Mouse (Mus musculus) embryonic facial prominence, embryonic 13.5 days (tissue): Measurements from ENCODE around the gene Iqch. TPM values are rescaled to one million over a fixed set of nuclear protein-coding genes. Genes with fewer than 3 reads are reported as not detected.

Source experiments
- ATAC-seq: fragments of 200-750 bp; cut with Nextera tagmentation; 2 replicates; pipeline ENCODE4 v1.8.0; 2017; ENCODE audit warnings: low read depth; ENCODE audit not compliant: insufficient number of reproducible peaks, insufficient read depth, low FRiP score, low TSS enrichment
- H3K27ac ChIP-seq: fragments of 300-500 bp; sonication (generic); 2 replicates; pipeline ENCODE4 v1.5.1; 2015; ENCODE audit warnings: moderate library complexity, mild to moderate bottlenecking, inconsistent platforms
- H3K27me3 ChIP-seq: fragments of 300-500 bp; sonication (generic); 2 replicates; pipeline ENCODE4 v1.6.1; 2015; ENCODE audit warnings: mild to moderate bottlenecking, inconsistent platforms
- H3K36me3 ChIP-seq: fragments of 300-500 bp; sonication (generic); 2 replicates; pipeline ENCODE4 v1.6.1; 2015; ENCODE audit warnings: mild to moderate bottlenecking, inconsistent platforms
- H3K4me1 ChIP-seq: fragments of 300-500 bp; sonication (generic); 2 replicates; pipeline ENCODE4 v1.6.1; 2015; ENCODE audit warnings: inconsistent platforms
- H3K4me2 ChIP-seq: fragments of 300-500 bp; sonication (generic); 2 replicates; pipeline ENCODE4 v1.6.1; 2015; ENCODE audit warnings: moderate library complexity, mild to moderate bottlenecking, inconsistent platforms
- H3K4me3 ChIP-seq: fragments of 300-500 bp; sonication (generic); 2 replicates; pipeline ENCODE4 v1.5.1; 2015; ENCODE audit warnings: mild to moderate bottlenecking, inconsistent platforms
- H3K9ac ChIP-seq: fragments of 300-500 bp; sonication (generic); 2 replicates; pipeline ENCODE4 v1.6.1; 2015; ENCODE audit warnings: mild to moderate bottlenecking, inconsistent platforms
- H3K9me3 ChIP-seq: fragments of 300-500 bp; sonication (generic); 2 replicates; pipeline ENCODE4 v1.6.1; 2016; ENCODE audit warnings: inconsistent platforms
- WGBS: fragments of 180-500 bp; shearing (Covaris S2); methylation state at CpG from one replicate; pipeline ENCODE4 v1.1.7; 2015; ENCODE audit warnings: mixed read lengths; 5-methylcytosine and 5-hydroxymethylcytosine counted together
- polyA plus RNA-seq: library from polyadenylated mRNA; unstranded; fragments of >200 nt; fragmentation: Nextera tagmentation; extraction: Ambion mirVana; gene quantifications from 2 replicates; pipeline ENCODE4 v1.2.1, GENCODE M21; 2015

Iqch gene
- polyA plus RNA-seq, 1 experiment from 2014 or later: not detected

DNA sequence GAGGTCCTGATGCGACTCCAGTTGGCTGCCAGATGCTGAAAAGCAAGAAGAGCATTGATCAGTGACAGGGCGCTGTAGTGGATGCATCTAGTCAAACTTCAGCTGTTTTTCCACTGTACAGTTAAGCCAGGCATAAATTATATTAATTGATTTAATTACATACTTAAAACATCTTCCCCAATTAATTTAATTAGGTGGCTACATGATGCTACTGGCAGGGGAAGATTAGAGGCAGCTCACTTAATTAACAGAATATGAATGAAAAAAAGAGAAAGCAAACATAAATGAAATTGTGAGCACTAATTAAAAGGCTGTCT, 78.4 kb downstream of the Iqch start:
- H3K9me3 ChIP-seq: no peaks in the 10 kb centered on the region
- H3K4me1 ChIP-seq: 0 out of 2 replicates have a peak, but pooled peaks cover 4% of the 10 kb centered on the region
- no peak overlapping the region for H3K4me3 ChIP-seq
- H3K9ac ChIP-seq: no peak overlapping the region
- 63% methylated on average over 2 of the region's 2 CpGs for WGBS
- ATAC-seq: no peak
- no peak overlapping the region for H3K27ac ChIP-seq
- H3K36me3 ChIP-seq: no peaks in the 10 kb centered on the region
- 0 out of 2 replicates have a peak, but pooled peaks cover 4% of the 10 kb centered on the region for H3K27me3 ChIP-seq
- no peak overlapping the region for H3K4me2 ChIP-seq

DNA sequence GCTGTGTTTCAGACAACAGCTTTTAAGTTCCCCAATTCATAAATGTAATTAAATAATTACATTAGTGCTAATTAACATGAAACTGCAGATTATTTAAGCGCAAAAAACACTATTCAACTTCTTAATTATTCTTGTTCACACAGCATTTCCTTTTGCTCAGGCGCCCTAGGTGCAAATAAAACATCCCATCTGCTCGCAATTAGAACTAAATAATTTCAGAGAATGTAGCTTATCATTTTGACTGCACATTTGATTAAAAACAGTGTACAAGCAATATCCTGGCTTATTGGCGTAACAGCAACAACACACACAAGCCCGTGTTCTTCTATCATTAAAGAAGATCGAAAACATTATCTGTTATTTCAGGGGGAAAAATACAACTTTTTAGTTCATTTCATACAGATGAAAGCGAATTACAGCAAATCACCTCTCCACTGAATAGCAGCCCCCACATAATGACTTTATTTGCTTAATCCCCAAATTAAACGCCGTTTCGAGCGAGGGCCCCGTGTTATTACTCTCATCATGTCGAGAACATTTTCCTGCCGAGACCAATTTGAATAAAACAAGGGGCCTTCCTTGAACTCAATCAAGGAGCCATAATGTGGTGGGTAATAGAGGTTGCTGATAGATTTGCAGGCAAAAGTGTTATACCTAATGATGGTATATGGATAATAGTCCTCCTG, 78.9 kb downstream of the Iqch start:
- Histone ChIP-seq H3K9ac (no peak overlapping the region), H3K27ac (no peak overlapping the region), H3K9me3 (no peaks in the 10 kb centered on the region), H3K4me3 (no peak overlapping the region), H3K4me1 (0 out of 2 replicates have a peak, but pooled peaks cover 4% of the 10 kb centered on the region), H3K27me3 (0 out of 2 replicates have a peak, but pooled peaks cover 4% of the 10 kb centered on the region), H3K4me2 (no peak overlapping the region), H3K36me3 (no peaks in the 10 kb centered on the region)
- WGBS: 61% methylated on average over 14 of the region's 14 CpGs
- no peak for ATAC-seq

DNA sequence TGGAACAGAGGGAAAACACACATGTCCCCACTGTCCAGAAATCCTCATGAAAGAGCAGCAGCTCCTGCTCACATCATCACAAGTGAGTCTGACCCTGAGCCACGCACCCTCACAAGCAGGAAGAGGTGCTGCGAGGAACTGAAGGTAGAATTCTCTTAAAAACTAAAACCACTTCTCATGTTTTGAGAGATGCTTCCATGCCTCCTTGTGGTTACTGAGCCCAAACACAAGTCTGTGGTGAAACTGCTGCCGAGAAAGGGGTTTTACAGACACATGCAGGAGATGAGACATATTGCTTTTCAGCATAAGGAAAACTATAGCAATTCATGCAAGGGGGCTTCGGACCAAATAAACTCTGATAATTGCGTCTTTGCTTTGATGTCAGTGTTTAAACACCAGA, 89.4 kb downstream of the Iqch start:
- H3K36me3 ChIP-seq: no peaks in the 10 kb centered on the region
- no peak overlapping the region for H3K9ac ChIP-seq
- no peak for ATAC-seq
- H3K27me3 ChIP-seq: 0 out of 2 replicates have a peak, but pooled peaks cover 4% of the 10 kb centered on the region
- no peak overlapping the region for H3K4me3 ChIP-seq
- no peak overlapping the region for H3K4me2 ChIP-seq
- H3K9me3 ChIP-seq: no peaks in the 10 kb centered on the region
- no peak overlapping the region for H3K27ac ChIP-seq
- 60% methylated on average over 5 of the region's 5 CpGs for WGBS
- H3K4me1 ChIP-seq: no peaks in the 10 kb centered on the region

DNA sequence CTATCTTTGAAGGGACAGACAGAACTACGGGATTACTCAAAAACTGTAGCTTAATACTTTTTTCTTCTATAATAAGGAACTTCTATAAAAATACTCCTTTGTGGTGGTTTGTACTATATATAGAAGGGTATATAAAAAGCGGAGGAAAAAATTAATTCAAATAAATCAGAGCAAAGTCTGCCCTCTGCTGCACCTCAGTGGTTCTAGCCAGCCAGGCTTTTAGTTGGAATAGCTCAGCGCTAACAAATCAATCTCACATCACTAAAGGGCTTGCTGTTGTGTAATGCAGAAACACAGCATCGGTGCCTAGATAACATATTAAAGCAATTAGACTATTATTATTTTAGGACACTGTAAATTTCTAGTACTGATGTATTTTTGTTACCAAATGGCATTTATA, 91.3 kb downstream of the Iqch start:
- no peak for ATAC-seq
- Histone ChIP-seq H3K4me3 (no peak overlapping the region), H3K9me3 (no peaks in the 10 kb centered on the region), H3K9ac (no peak overlapping the region), H3K36me3 (no peaks in the 10 kb centered on the region), H3K27me3 (peaks cover 17% of the 10 kb centered on the region), H3K4me1 (no peaks in the 10 kb centered on the region), H3K4me2 (no peak overlapping the region), H3K27ac (no peak overlapping the region)
- 81% methylated on average over 4 of the region's 4 CpGs for WGBS

DNA sequence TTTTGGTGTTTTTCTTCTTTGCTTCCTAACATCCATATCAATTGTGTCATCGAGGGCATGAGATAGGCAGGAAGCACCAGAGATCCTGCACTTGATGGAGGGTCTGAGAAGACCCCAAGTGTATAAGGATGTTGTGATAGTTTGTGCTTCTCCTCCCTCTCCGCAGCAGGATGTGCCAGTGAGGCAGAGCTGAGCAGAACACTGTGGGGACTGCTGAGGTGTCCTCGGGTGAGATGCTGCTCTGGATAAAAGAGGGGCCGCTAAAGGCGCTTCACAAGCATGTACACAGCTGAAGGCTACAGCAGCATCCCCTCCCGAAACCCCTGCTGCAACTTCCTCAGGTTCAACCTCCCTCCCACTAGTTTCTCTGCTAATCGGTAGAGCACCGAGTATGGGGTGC, 95.2 kb downstream of the Iqch start:
- H3K4me2 ChIP-seq: no peak overlapping the region
- H3K9me3 ChIP-seq: no peaks in the 10 kb centered on the region
- no peak for ATAC-seq
- H3K4me3 ChIP-seq: no peak overlapping the region
- no peaks in the 10 kb centered on the region for H3K36me3 ChIP-seq
- H3K4me1 ChIP-seq: no peaks in the 10 kb centered on the region
- no peak overlapping the region for H3K27ac ChIP-seq
- H3K27me3 ChIP-seq: peaks cover 22% of the 10 kb centered on the region
- 64% methylated on average over 8 of the region's 8 CpGs for WGBS
- no peak overlapping the region for H3K9ac ChIP-seq

DNA sequence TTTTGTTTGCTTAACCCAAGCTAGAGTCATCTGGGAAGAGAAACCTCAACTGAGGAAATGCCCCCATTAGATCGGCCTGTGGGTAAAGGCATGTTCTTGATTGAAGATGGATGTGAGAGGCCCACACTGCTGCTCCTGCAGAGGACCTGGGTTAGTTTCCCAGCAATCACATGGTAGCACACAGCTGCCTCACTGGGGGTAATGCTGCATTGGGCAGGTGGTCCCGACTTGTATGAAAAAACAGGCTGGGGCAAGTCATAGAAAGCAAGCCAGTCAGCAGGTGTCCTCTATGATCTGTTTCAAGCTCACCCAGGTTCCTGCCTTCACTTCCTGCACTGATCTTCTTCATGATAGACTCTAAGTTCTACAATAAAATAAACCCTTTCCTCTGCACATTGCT, 98.4 kb downstream of the Iqch start:
- WGBS: 47% methylated on average over 2 of the region's 2 CpGs
- Histone ChIP-seq H3K4me3 (no peak overlapping the region), H3K4me2 (no peak overlapping the region), H3K9me3 (no peaks in the 10 kb centered on the region), H3K9ac (no peak overlapping the region), H3K36me3 (no peaks in the 10 kb centered on the region), H3K27ac (no peak overlapping the region), H3K4me1 (no peaks in the 10 kb centered on the region), H3K27me3 (peaks cover 19% of the 10 kb centered on the region)
- no peak for ATAC-seq

DNA sequence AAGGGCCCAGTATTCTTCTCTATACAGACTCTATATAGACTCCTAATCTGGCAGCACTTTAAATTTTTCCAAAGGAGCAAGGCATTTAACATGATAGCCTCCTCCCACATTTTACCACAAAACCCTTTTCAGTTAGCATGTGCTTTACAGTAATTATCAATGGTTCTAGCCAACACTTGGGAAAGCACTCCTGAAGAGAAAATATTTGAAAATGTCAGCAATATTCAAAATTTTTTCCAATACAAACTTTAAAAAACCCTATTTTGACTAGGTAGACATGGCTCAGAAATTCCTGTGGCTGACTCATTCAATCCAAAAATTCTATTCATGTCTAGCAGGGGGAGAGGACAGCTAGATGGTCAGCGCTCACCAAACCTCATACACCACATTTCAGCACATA, 100.8 kb downstream of the Iqch start:
- H3K4me1 ChIP-seq: no peaks in the 10 kb centered on the region
- H3K9ac ChIP-seq: no peak overlapping the region
- 87% methylated on average over 1 of the region's 1 CpGs for WGBS
- H3K4me3 ChIP-seq: no peak overlapping the region
- ATAC-seq: no peak
- H3K9me3 ChIP-seq: no peaks in the 10 kb centered on the region
- H3K4me2 ChIP-seq: no peak overlapping the region
- H3K36me3 ChIP-seq: no peaks in the 10 kb centered on the region
- H3K27me3 ChIP-seq: peaks cover 8% of the 10 kb centered on the region
- H3K27ac ChIP-seq: no peak overlapping the region

DNA sequence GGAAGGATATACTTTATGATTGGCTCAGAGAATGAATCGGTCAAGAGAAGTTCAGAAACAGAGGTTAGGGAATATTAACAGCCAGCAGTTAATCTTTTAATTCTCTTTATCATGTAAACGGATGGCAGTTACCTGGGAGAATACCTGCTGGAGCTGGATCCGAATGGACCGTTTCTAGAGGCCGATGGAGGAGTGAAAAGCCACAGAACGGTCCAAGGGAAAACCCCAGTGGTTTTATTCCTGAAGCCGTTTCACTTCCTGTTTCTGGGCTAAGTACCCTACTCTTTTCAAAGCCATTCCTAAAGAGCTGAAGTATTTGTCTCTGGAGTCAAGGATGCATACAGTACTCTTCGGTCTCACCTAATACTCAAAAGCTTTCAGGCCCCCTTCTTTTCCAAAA, 102.4 kb downstream of the Iqch start:
- H3K4me1 ChIP-seq: no peaks in the 10 kb centered on the region
- H3K9ac ChIP-seq: no peak overlapping the region
- no peaks in the 10 kb centered on the region for H3K36me3 ChIP-seq
- no peaks in the 10 kb centered on the region for H3K9me3 ChIP-seq
- no peak overlapping the region for H3K4me2 ChIP-seq
- ATAC-seq: no peak
- H3K4me3 ChIP-seq: no peak overlapping the region
- no peak overlapping the region for H3K27ac ChIP-seq
- peaks cover 10% of the 10 kb centered on the region for H3K27me3 ChIP-seq
- WGBS: 78% methylated on average over 8 of the region's 8 CpGs

DNA sequence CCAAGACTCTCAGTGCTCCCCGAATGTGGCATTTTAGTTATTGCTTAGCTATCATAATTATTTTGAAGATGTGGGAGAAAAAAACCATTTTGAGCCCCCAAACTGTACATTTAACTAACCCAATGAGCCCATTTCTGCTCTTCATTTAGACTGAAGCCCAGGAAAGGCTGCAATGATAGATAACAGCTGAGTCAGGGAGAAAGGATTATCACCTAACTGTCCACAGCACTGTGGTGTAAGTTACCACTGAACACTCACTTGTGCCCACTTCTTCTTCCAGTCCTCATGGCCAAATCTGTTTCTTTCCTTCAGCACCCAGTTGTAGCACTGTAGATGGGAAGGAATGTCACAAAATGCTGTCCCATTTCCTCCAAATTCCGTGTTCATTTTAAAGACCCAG, 106.5 kb downstream of the Iqch start:
- Histone ChIP-seq H3K36me3 (no peaks in the 10 kb centered on the region), H3K9me3 (no peaks in the 10 kb centered on the region), H3K4me1 (peaks cover 3% of the 10 kb centered on the region; the same call in 1 of the 2 replicates), H3K27me3 (peaks cover 7% of the 10 kb centered on the region), H3K27ac (no peak overlapping the region), H3K4me3 (no peak overlapping the region), H3K9ac (no peak overlapping the region), H3K4me2 (no peak overlapping the region)
- ATAC-seq: no peak
- 83% methylated on average over 2 of the region's 2 CpGs for WGBS

DNA sequence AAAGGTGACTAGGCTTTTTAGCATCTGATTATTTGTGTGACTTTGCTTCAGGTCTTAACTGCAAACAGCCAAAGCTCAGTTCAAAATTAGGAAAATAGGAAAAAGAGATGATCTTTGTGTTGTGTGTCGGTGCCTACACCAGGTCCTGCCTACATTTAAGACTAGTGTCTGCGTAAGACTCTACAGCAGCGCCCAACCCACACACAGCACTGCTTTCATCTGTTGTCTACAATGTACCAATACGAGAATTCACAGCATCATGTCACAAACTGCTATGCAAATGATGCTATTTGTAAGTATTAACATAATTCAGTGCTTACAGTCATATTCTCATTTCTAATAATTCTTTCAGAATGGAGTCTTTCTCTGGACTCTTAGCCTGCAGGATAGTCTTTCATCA, 108.5 kb downstream of the Iqch start:
- Histone ChIP-seq H3K36me3 (no peaks in the 10 kb centered on the region), H3K4me1 (peaks cover 9% of the 10 kb centered on the region), H3K9ac (no peak overlapping the region), H3K4me3 (no peak overlapping the region), H3K4me2 (no peak overlapping the region), H3K9me3 (no peaks in the 10 kb centered on the region), H3K27ac (no peak overlapping the region), H3K27me3 (peaks cover 7% of the 10 kb centered on the region)
- ATAC-seq: no peak
- 83% methylated on average over 4 of the region's 4 CpGs for WGBS

DNA sequence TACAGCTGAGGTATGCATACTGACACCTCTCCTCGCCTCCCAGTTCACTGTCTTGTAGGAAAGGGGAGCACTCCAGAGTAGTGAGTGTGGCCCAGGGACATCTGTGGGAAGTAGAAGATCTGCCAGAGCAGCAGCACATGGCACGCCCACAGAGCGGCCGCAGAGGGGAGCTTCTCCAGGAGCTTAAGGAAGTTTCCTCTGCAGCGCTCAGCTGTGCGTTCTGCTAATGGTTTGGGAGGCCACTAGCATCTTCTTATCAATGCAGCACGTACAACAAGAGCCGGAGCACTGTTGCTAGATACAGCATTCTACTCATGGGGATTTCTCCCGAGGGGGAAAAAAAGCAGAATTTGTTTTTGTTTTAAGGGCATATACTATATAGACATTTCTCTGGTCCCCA, 110.0 kb downstream of the Iqch start:
- WGBS: 35% methylated on average over 9 of the region's 9 CpGs
- no peaks in the 10 kb centered on the region for H3K36me3 ChIP-seq
- H3K9me3 ChIP-seq: no peaks in the 10 kb centered on the region
- H3K27ac ChIP-seq: no peak overlapping the region
- H3K4me3 ChIP-seq: no peak overlapping the region
- no peak for ATAC-seq
- peaks cover 7% of the 10 kb centered on the region for H3K27me3 ChIP-seq
- no peak overlapping the region for H3K4me2 ChIP-seq
- no peak overlapping the region for H3K9ac ChIP-seq
- peaks cover 9% of the 10 kb centered on the region for H3K4me1 ChIP-seq

DNA sequence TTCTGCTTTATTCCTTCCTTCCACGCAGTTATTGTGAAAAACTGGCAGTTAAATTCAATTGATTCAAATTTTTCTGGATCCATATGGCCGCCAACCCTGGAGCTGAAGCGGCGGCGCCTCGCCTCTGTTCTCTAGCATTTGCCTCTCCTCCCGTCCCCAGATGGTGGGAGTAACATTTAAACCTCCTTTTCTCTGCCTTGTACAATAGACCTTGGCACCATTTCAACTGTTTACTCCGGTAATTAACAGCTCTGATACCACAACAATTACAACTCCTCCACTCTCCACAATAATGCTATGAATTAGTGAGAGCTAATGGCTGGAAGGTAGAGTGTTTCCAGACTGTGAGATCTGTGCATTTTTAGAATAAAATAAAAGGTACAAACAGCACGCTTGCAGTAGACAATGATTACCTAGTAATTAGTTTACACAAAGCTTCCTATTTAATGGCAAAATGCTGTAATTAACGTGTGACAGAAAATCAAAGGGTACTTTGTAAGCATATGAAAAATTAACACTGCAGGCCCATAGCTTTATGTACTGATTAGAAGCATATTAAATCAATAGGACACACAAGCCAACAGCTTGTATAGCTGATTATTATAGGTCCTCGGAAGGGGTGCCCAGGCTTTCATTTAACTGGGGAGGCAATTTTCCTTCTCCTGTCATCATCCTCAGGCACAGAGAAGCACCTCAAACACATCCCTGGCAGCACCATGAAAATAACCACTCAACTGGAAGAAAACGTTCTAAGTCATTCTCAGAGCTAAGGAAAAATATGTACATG, 111.6 kb downstream of the Iqch start:
- H3K4me1 ChIP-seq: peaks cover 9% of the 10 kb centered on the region
- no peak overlapping the region for H3K27ac ChIP-seq
- peaks cover 7% of the 10 kb centered on the region for H3K27me3 ChIP-seq
- H3K9me3 ChIP-seq: no peaks in the 10 kb centered on the region
- H3K4me2 ChIP-seq: no peak overlapping the region
- no peaks in the 10 kb centered on the region for H3K36me3 ChIP-seq
- no peak overlapping the region for H3K4me3 ChIP-seq
- no peak for ATAC-seq
- H3K9ac ChIP-seq: no peak overlapping the region
- 54% methylated on average over 12 of the region's 12 CpGs for WGBS
